Mouse (Mus musculus) liver, embryonic 13.5 days (tissue): ENCODE data around the gene Sec14l4. TPM values are rescaled to one million over a fixed set of nuclear protein-coding genes. Genes with fewer than 3 reads are reported as not detected.

Experiments
- ATAC-seq: fragments of 200-750 bp; cut with Nextera tagmentation; 2 replicates; pipeline ENCODE4 v1.8.0; 2017; ENCODE audit warnings: low read depth, mild to moderate bottlenecking, moderate number of reproducible peaks, moderate library complexity
- DNase-seq: peaks from one replicate; pipeline ENCODE4 v3.0.0; 2022
- H3K27ac ChIP-seq: fragments of 300-500 bp; sonication (generic); 2 replicates; pipeline ENCODE4 v1.5.1; 2015; ENCODE audit warnings: moderate library complexity, mild to moderate bottlenecking, inconsistent platforms
- H3K27me3 ChIP-seq: fragments of 300-500 bp; sonication (generic); 2 replicates; pipeline ENCODE4 v1.6.1; 2015; ENCODE audit warnings: mild to moderate bottlenecking, inconsistent platforms
- H3K36me3 ChIP-seq: fragments of 300-500 bp; sonication (generic); 2 replicates; pipeline ENCODE4 v1.6.1; 2015; ENCODE audit warnings: mild to moderate bottlenecking, inconsistent platforms
- H3K4me1 ChIP-seq: fragments of 300-500 bp; sonication (generic); replicated peaks from 2 replicates; pipeline ENCODE4 v1.6.1; 2015; ENCODE audit warnings: inconsistent platforms
- H3K4me2 ChIP-seq: fragments of 300-500 bp; sonication (generic); 2 replicates; pipeline ENCODE4 v1.6.1; 2015; ENCODE audit warnings: inconsistent platforms, mild to moderate bottlenecking, moderate library complexity
- H3K4me3 ChIP-seq: fragments of 300-500 bp; sonication (generic); replicated peaks from 2 replicates; pipeline ENCODE4 v1.5.1; 2015; ENCODE audit warnings: mild to moderate bottlenecking, inconsistent platforms
- H3K9ac ChIP-seq: fragments of 300-500 bp; sonication (generic); 2 replicates; pipeline ENCODE4 v1.6.1; 2015; ENCODE audit warnings: mild to moderate bottlenecking, inconsistent platforms
- H3K9me3 ChIP-seq: fragments of 300-500 bp; sonication (generic); replicated peaks from 2 replicates; pipeline ENCODE4 v1.6.1; 2016; ENCODE audit warnings: inconsistent platforms
- WGBS: fragments of 180-500 bp; shearing (Covaris S2); methylation state at CpG from one replicate; pipeline ENCODE4 v1.1.7; 2015; ENCODE audit not compliant: insufficient replicate concordance; 5-methylcytosine and 5-hydroxymethylcytosine counted together
- polyA plus RNA-seq: library from polyadenylated mRNA; unstranded; fragments of >200 nt; fragmentation: Nextera tagmentation; extraction: Ambion mirVana; gene quantifications from 2 replicates; pipeline ENCODE4 v1.2.1, GENCODE M21; 2015

Gene Sec14l4
- polyA plus RNA-seq, 1 experiment from 2014 or later: 0.96 TPM

GRCm38 (mm10) chr11:4029343-4029742, 1.9 kb upstream of the Sec14l4 start:
- no peak overlapping the region for H3K27ac ChIP-seq
- no peaks in the 10 kb centered on the region; the same call in 1 of the 2 replicates for H3K4me1 ChIP-seq
- H3K4me3 ChIP-seq: no peak overlapping the region
- H3K4me2 ChIP-seq: no peak overlapping the region
- H3K27me3 ChIP-seq: no peaks in the 10 kb centered on the region
- no peak for DNase-seq
- no peaks in the 10 kb centered on the region for H3K36me3 ChIP-seq
- H3K9ac ChIP-seq: no peak overlapping the region
- ATAC-seq: no peak
- WGBS: 58% methylated on average over 4 of the region's 4 CpGs
- H3K9me3 ChIP-seq: no peaks in the 10 kb centered on the region

DNA sequence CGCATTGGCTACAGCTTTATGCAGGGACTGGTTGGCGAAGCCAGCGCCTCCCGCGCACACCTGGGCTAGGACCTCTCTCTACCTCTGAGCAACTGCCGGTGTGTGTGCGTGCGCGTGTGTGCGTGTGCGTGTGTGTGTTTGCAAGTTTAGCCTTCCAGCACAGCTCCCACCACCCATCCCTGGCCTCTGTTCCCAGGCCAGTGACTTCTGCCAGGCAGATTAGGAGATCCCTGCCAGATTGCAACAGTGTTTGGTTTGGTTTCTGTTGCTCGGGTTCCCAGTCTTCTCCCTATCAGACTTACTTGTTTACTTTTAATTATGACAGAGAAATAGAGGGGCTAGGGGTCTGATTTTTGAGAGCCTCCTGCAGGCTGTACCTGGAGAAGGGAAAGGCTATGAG, 699 bp downstream of the Sec14l4 start:
- Histone ChIP-seq H3K36me3 (no peaks in the 10 kb centered on the region), H3K9me3 (no peaks in the 10 kb centered on the region), H3K4me2 (peak overlapping the region; percentile 43), H3K4me3 (peak overlapping the region; percentile 13; the same call in 1 of the 2 replicates), H3K4me1 (no peaks in the 10 kb centered on the region; the same call in 1 of the 2 replicates), H3K27ac (no peak overlapping the region), H3K9ac (peak overlapping the region; percentile 18; the same call in 1 of the 2 replicates), H3K27me3 (no peaks in the 10 kb centered on the region)
- no peak for DNase-seq
- WGBS: 53% methylated on average over 12 of the region's 12 CpGs
- ATAC-seq: no peak

DNA sequence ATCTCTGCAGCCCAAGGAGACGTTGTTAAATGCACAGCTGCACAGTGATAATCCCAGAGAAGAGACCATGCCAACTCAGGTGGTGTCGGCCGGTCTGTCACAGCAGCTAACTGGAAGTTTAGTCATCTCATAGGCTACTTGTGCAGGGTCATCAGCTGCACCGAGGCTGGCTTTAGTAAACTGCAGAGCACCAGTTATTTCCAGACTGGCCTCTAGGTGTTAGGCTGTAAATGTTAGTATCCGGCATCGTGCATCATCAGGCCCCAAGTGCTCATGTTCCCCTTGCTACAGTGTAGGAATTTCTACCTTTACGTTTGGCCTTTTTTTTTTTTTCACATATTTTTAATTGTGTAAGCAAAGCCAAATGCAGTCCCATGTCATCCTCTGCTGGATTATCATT, 2.2 kb downstream of the Sec14l4 start:
- H3K4me3 ChIP-seq: no peak overlapping the region
- no peaks in the 10 kb centered on the region for H3K27me3 ChIP-seq
- H3K36me3 ChIP-seq: no peaks in the 10 kb centered on the region
- ATAC-seq: no peak
- no peak overlapping the region for H3K9ac ChIP-seq
- no peak overlapping the region for H3K27ac ChIP-seq
- no peaks in the 10 kb centered on the region; the same call in 1 of the 2 replicates for H3K4me1 ChIP-seq
- WGBS: 60% methylated on average over 7 of the region's 7 CpGs
- no peak overlapping the region for H3K4me2 ChIP-seq
- no peak for DNase-seq
- no peaks in the 10 kb centered on the region for H3K9me3 ChIP-seq

GRCm38 (mm10) chr11:4034169-4034568, 2.9 kb downstream of the Sec14l4 start:
- 26% methylated on average over 4 of the region's 4 CpGs for WGBS
- no peak overlapping the region for H3K4me3 ChIP-seq
- H3K4me2 ChIP-seq: no peak overlapping the region
- no peak for ATAC-seq
- H3K27ac ChIP-seq: no peak overlapping the region
- H3K27me3 ChIP-seq: no peaks in the 10 kb centered on the region
- H3K9ac ChIP-seq: no peak overlapping the region
- no peak for DNase-seq
- H3K4me1 ChIP-seq: no peaks in the 10 kb centered on the region; the same call in 1 of the 2 replicates
- H3K9me3 ChIP-seq: no peaks in the 10 kb centered on the region
- H3K36me3 ChIP-seq: no peaks in the 10 kb centered on the region

DNA sequence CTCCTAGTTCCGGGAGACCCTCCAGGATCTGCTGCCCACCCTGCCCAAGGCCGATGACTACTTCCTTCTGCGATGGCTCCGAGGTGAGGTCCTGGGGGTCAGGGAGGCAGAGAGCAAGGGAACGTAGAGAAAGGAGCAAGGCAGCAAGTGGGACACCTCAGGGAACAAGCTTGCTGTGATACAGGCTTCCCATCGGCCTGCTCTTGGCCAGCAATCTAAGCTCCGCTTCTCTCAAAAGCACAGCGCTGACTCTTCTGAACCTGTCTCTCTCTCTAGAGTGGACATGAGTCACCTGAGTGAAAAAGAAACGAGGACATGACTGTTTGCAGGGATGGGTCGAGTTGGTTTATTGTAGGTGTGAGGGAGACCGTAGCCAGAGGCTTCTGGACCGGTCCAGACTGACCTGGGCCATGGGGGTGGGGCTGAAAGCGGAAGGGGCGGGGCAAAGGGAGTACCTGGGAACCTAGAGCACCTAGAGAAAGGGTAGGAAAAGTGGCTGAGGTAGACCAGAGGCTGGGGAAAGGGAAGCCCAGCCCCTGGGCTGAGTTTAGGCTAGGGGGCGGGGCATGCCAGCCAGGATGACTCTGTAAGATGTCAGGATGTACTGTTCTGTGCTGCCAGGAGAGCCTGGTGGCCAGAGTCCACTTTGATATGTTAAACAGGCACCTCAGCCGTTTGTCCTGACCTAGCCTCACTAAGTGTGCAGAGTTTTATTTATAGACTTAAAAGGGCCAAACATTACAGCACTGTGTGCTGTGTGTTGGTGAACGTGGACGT, 4.0 kb downstream of the Sec14l4 start:
- no peak overlapping the region for H3K27ac ChIP-seq
- H3K9me3 ChIP-seq: no peaks in the 10 kb centered on the region
- no peaks in the 10 kb centered on the region for H3K27me3 ChIP-seq
- 63% methylated on average over 18 of the region's 18 CpGs for WGBS
- ATAC-seq (peak; percentile 60), DNase-seq (no peak)
- no peak overlapping the region for H3K4me2 ChIP-seq
- no peaks in the 10 kb centered on the region for H3K36me3 ChIP-seq
- H3K9ac ChIP-seq: no peak overlapping the region
- H3K4me1 ChIP-seq: no peaks in the 10 kb centered on the region; the same call in 1 of the 2 replicates
- no peak overlapping the region for H3K4me3 ChIP-seq

- 0 out of 2 replicates have a peak, but pooled peaks have one; percentile 19 for ATAC-seq
Observed at GRCm38 (mm10) chr11:4035916-4036315, 4.7 kb downstream of the Sec14l4 start.

GRCm38 (mm10) chr11:4036365-4037084, 5.3 kb downstream of the Sec14l4 start:
- ATAC-seq: no peak
- 55% methylated on average over 9 of the region's 9 CpGs for WGBS
- Histone ChIP-seq H3K9ac (no peak overlapping the region), H3K27me3 (no peaks in the 10 kb centered on the region), H3K4me2 (no peak overlapping the region), H3K4me3 (no peak overlapping the region), H3K4me1 (no peaks in the 10 kb centered on the region; the same call in 1 of the 2 replicates), H3K9me3 (no peaks in the 10 kb centered on the region), H3K27ac (no peak overlapping the region), H3K36me3 (no peaks in the 10 kb centered on the region)
- DNase-seq: no peak

More at GRCm38 (mm10) chr11:4035916-4036315, 4.7 kb downstream of the Sec14l4 start:
- Histone ChIP-seq H3K27me3 (no peaks in the 10 kb centered on the region), H3K27ac (no peak overlapping the region), H3K9me3 (no peaks in the 10 kb centered on the region), H3K4me3 (no peak overlapping the region), H3K4me1 (no peaks in the 10 kb centered on the region; the same call in 1 of the 2 replicates), H3K4me2 (no peak overlapping the region), H3K36me3 (no peaks in the 10 kb centered on the region), H3K9ac (no peak overlapping the region)
- WGBS: 69% methylated on average over 6 of the region's 6 CpGs
- DNase-seq: no peak

GRCm38 (mm10) chr11:4039951-4040350, 8.7 kb downstream of the Sec14l4 start:
- no peaks in the 10 kb centered on the region for H3K9me3 ChIP-seq
- ATAC-seq (no peak), DNase-seq (no peak)
- no peaks in the 10 kb centered on the region for H3K27me3 ChIP-seq
- no peak overlapping the region for H3K27ac ChIP-seq
- H3K4me2 ChIP-seq: no peak overlapping the region
- 73% methylated on average over 4 of the region's 4 CpGs for WGBS
- H3K4me3 ChIP-seq: no peak overlapping the region
- H3K4me1 ChIP-seq: no peaks in the 10 kb centered on the region
- H3K9ac ChIP-seq: no peak overlapping the region
- H3K36me3 ChIP-seq: no peaks in the 10 kb centered on the region

DNA sequence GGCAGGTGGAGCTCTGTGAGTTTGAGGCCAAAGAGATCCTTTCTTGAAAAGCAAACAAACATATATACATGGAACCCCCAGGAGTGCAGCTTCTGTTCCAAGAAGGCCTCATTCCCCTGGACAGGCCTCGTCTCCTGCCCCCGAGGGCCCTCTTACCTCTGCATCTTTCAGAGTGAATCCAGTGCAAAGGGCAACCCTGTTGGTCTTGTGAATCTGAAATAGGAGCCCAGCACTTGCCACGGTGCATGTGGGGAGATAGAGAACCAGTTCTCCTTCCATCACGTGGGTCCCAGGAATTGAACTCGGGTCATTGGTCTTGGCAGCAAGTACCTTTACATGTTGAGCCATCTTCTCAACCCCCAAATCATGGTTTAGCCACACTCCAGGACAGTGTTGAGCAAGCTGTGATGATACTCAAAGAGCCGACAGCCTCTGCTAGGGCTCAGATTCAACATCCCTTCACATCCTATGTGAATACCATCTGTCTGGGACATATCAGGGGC, 9.9 kb downstream of the Sec14l4 start:
- Histone ChIP-seq H3K4me2 (no peak overlapping the region), H3K36me3 (no peaks in the 10 kb centered on the region), H3K9me3 (no peaks in the 10 kb centered on the region), H3K27ac (no peak overlapping the region), H3K9ac (no peak overlapping the region), H3K4me1 (no peaks in the 10 kb centered on the region), H3K27me3 (no peaks in the 10 kb centered on the region), H3K4me3 (no peak overlapping the region)
- DNase-seq: no peak
- ATAC-seq: no peak
- 53% methylated on average over 6 of the region's 6 CpGs for WGBS

DNA sequence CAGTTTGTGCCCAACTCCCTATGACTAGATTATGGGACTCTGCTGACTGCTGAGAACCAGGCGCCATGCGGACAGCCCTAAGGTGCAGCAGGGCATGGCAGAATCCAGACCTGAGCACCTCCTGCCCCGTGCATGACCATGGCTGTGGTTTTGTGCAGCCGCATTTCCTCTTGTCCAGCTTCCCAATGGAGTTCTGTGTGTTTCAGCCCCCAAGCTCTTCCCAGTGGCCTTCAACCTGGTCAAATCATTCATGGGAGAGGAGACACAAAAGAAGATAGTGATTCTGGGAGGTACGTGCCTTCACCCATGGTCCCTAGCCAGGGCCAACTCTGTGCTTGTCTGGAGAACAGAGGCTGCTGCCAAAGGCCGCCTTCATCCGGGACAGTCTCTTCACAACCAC, 11.8 kb downstream of the Sec14l4 start:
- Histone ChIP-seq H3K4me3 (no peak overlapping the region), H3K36me3 (no peaks in the 10 kb centered on the region), H3K9me3 (no peaks in the 10 kb centered on the region), H3K27ac (no peak overlapping the region), H3K9ac (no peak overlapping the region), H3K4me1 (no peaks in the 10 kb centered on the region), H3K27me3 (no peaks in the 10 kb centered on the region), H3K4me2 (no peak overlapping the region)
- DNase-seq: no peak
- WGBS: 70% methylated on average over 7 of the region's 7 CpGs
- ATAC-seq: no peak

DNA sequence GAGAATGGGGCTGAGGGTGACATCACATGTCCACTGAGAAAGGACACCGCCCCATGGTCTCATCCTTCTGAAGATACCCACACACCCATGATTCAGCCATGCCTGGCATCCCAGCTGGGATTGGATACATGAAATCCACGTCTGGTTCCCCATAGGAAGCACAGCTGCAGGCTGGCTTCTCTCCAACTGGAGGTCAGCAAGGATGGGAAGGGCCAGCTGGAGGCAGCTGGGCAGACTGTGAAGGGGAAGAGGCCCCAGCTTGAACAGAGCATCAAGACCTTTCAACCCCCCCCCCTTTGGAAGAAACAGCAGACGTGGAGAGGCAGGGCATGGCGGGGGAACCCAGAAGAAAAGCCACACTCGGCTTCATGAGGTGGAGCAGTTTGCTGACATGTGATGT, 15.3 kb downstream of the Sec14l4 start:
- ATAC-seq (no peak), DNase-seq (no peak)
- no peak overlapping the region for H3K9ac ChIP-seq
- no peaks in the 10 kb centered on the region for H3K9me3 ChIP-seq
- H3K4me1 ChIP-seq: no peaks in the 10 kb centered on the region
- WGBS: 58% methylated on average over 5 of the region's 5 CpGs
- H3K27ac ChIP-seq: no peak overlapping the region
- no peaks in the 10 kb centered on the region for H3K36me3 ChIP-seq
- no peak overlapping the region for H3K4me3 ChIP-seq
- no peak overlapping the region for H3K4me2 ChIP-seq
- no peaks in the 10 kb centered on the region for H3K27me3 ChIP-seq
